Mouse (Mus musculus) layer of hippocampus, postnatal 25 days (tissue): Measurements from ENCODE around the gene Mtf2. TPM values are rescaled to one million over a fixed set of nuclear protein-coding genes. Genes with fewer than 3 reads are reported as not detected.
"Not testable (repeated sequence)": the region's sequence is repeated elsewhere in the genome, so short reads cannot be mapped to it uniquely, and the experiment has no call there.

Source experiments
- DNase-seq, 2 experiments: peaks; one replicate each; pipeline ENCODE4 v3.0.0; 2022; ENCODE audit warnings: mixed read lengths in 2 of 2, low spot score in 1 of 2; ENCODE audit errors: extremely low spot score in 1 of 2
- total RNA-seq, 2 experiments: library from RNA; stranded (reverse); gene quantifications; 2 replicates each; pipeline ENCODE4 v1.2.3; 2021

Gene Mtf2
- 10 to 100 TPM; 42.7 to 52.3 TPM for total RNA-seq

DNA sequence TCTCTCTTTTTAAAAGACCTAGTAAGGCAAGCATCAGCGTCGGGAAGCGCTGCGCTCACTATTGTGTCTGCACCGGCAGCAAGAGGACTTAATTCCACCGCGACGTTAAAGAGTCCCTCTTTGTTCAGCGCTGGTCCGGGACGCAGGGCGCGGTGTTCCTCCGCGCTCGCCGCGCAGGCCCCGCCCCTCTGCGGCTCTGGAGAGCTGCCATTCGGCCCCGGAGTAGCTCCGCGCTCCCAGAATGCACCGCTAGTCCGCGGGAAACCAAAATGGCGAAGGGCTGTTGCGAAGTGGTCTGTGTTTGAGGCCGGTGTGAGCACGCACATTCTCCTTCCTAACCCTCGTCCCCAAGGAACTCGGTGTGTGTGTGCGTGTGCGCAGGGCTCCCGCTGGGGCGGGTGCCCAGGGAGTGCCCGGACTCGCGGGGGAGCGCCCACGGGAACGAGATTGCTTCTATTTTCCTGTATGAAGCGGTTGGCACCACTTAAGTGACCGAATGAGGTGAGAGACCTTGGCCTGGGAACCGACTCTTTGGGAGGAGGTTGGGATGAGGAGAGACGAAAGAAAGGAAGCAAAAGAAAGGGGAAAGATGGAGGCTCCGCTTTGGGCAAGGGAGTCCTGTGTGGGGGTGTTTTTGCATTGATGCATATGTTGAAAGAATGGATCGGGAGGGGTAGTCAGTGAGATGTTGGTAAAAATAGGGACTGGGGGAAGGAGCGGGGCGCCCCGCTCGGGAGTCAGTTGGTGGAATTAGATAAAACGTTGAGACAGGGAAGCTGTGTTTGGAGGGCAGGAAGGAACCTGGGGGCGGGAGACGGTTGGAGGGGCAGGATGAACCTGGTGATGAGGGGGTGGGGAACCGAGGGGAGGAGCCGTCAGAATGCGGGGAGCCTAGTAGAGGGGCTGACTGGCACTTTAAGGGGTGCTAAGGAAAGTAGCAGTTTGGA is at the start of gene Mtf2:
Mtf2 (plus strand) TSS at position 210 of the 947 bp plus-strand sequence.
- DNase-seq, result peak; percentile 95 to 97

- no peak for DNase-seq
Observed at GRCm38 (mm10) chr5:108017232-108017631, 48.2 kb upstream of the Mtf2 start.

DNA sequence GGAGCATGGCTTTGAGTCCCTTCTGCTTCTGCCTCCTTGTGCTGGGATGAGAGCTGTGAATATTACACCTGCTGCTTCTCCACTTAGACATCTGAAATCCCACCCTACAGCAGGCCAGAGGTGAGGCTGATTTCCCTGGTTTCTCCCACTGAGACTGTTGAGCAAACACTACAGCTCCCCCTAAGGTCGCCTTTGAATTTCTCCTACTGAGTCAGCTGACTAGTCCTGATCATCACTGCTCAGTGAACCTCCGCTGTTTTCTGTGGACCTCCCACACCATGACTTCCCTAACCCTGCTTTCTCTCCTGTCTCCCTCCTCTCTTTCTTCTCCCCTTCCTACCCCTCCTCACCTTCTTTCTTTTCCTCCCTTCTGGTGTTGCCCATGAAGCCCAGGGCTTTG is 46.1 kb upstream of the Mtf2 start:
- DNase-seq, result no peak

DNA sequence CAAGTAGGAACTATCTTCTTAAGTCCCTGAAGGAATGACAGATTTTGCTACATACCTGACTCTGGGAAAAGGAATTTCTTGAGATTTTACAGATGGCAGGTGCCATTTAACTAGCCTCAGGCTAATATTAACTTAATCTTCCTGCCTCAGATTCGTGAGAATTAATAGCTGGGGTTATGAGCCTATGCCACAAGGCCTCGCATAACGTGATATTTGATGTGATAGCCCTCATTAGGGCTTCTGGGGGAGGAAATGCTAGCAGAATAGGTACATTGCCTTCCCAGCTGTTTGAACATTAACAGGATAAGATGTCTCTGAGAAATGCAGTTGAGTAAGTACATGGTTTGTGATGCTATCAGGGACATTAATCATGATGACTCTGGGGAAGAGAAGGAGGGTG is 44.1 kb upstream of the Mtf2 start:
- no peak for DNase-seq

GRCm38 (mm10) chr5:108028230-108028629 is 37.2 kb upstream of the Mtf2 start:
- DNase-seq, result no peak

DNA sequence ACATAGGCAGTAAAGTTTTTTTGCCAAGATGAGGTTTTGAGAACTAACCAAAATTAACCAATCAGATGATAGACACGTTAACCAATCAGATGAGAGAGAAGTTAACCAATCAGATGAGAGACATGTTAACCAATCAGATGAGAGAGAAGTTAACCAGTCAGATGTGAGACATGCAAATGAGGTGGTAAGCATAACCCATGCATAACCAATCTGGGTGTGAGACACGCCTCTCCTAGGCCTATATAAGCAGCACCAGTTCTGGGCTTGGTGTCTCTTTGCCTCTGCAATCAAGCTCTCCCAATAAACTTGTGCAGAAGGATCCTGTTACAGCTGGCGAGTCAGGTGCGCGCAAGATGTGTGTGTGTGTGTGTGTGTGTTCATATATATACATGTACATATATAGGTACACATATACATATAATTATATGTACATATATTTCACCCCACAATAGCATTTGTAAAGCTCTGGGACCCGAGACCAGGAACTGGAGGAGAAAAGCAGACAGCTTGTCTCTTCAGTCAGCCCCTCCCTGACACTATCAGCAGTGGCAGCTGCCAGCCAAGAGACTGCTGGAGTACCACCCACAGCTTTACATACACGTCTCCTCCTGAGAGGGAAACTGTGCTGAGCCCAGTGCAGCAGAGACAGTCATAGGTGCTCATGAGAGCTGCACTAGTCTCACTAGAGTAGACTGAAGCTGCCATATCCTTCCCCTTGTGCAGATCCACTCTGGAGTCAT is 36.5 kb upstream of the Mtf2 start:
- DNase-seq, result not testable (repeated sequence)

DNA sequence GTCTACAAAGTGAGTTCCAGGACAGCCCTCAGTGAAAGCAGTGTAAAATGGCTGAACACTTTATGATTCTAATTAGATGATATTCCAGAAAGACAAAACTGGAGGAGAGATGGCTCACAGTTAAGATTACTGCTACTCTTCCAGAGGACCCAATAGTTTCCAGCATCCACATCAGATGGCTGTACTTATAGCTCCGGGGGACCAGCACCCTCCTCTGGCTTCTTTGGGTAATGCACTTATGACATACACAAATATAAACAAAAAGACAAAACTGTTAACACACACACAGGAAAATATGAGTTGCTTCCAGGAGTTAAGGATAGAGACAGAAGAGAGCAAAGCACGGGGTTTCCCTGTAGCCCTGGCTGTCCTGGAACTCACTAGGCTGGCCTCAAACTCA is 35.5 kb upstream of the Mtf2 start:
- DNase-seq, result peak in 1 of 2 experiments; percentile 11

- DNase-seq, result no peak
Observed at GRCm38 (mm10) chr5:108031267-108031666, 34.2 kb upstream of the Mtf2 start.

- DNase-seq, result no peak
Observed at GRCm38 (mm10) chr5:108034194-108034593, 31.3 kb upstream of the Mtf2 start.

DNA sequence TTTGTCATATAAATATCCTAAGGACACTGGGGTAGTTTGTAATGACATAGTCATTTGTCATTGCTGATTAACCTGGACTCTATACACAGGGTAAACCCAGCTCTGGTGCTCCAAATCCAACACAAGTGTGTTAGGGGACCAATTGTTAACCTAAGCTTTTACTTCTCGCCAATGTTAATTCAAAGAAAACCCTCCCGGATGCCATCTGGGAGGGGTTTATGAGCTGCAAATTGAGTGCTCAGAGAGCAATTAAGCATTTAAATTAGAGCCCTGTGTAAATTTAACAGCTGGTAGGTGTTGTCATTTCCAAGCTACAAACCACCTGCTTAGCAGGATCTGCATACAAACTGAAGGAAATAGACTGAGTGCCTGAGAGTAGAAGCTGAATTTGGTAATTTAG is 30.0 kb upstream of the Mtf2 start:
- no peak for DNase-seq

- no peak for DNase-seq
Observed at GRCm38 (mm10) chr5:108042061-108042460, 23.4 kb upstream of the Mtf2 start.

- no peak for DNase-seq
Observed at GRCm38 (mm10) chr5:108043908-108044307, 21.6 kb upstream of the Mtf2 start.

- DNase-seq, result no peak
Observed at GRCm38 (mm10) chr5:108049711-108050268, 15.7 kb upstream of the Mtf2 start.

DNA sequence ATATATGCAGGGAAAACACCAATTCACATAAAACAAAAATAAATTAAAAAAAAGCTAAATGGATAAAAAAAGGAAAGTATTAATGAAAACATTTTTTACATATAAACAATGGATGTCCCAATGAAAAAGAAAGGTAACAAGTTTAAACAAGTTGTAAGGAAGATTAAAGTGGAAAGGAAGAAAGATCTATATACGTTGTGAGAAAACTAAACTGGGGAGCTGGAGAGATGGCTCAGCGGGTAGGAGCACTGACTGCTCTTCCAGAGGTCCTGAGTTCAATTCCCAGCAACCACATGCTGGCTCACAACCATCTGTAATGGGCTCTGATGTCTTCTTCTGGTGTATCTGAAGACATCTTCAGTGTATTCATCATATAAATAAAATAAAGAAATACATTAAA is 14.4 kb upstream of the Mtf2 start:
- DNase-seq, result no peak

DNA sequence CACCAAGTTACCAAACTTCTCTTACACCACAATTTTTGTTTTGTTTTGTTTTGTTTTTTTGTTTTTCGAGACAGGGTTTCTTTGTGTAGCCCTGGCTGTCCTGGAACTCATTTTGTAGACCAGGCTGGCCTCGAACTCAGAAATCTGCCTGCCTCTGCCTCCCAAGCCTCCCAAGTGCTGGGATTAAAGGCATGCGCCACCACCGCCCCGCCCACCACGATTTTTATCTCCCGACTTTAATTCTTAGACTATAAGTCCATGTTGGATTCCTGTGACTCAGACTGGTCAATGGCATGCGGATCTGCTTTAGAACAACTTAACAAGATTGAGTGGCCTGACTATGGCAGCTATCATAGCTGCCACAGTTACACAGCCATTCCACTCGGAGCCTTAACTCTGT is 13.7 kb upstream of the Mtf2 start:
- DNase-seq, result not testable (repeated sequence)

DNA sequence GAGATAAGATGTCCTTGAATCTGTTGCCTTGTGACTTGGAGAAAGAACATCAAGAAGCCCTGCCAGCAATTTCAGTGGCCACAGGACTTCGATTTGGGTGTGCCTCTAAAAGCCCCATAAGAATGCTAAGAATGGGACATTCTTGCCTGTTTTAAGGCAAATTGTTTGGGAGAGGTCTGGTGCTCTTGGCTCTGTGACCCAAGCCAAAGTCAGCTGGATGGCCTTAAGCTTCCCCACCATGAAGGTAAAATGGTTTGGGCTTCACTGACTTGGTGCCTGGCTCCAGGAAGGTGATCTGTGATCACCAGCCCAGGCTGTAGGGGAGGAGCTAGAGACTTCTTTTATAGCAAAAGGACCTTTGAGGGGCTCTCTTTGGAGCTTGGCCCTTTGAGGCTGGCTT is 13.3 kb upstream of the Mtf2 start:
- DNase-seq, result no peak

DNA sequence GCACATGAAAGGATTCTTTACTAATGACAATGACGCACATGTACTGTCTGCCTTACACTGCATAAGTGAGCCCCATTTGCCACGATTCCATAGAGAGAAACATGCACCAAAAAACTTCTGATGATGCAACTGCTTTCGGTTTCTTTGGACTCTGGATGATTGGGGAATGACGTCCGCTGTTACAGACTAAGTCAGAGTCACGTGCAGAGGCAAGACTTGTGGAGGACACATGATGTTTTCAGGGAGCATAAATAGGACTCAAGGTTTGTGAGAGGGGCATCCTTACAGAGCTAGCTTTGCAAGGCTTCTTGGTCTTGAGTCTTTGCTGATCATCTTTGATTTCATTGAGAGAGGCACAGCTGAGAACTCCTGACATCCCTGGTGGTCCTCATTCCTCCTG is 11.9 kb upstream of the Mtf2 start:
- no peak for DNase-seq

- DNase-seq, result no peak
Observed at GRCm38 (mm10) chr5:108060413-108060812, 5.1 kb upstream of the Mtf2 start.

- no peak for DNase-seq
Observed at GRCm38 (mm10) chr5:108072301-108072700, 6.8 kb downstream of the Mtf2 start.

DNA sequence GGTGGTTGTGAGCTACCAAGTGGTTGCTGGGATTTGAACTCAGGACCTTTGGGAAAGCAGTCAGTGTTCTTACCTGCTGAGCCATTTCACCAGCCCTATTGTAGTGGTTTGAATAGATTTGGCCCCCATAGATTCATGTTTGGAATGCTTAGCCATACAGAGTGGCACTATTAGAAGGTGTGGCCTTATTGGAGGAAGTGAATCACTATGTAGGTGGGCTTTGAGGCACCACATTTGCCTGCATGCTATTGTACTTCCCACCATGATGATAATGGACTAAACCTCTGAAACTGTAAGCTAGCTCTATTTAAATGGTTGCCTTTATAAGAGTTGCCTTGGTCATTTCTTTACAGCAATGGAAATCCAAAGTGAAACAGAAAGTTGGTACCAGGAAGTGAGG is 10.8 kb downstream of the Mtf2 start:
- no peak for DNase-seq

DNA sequence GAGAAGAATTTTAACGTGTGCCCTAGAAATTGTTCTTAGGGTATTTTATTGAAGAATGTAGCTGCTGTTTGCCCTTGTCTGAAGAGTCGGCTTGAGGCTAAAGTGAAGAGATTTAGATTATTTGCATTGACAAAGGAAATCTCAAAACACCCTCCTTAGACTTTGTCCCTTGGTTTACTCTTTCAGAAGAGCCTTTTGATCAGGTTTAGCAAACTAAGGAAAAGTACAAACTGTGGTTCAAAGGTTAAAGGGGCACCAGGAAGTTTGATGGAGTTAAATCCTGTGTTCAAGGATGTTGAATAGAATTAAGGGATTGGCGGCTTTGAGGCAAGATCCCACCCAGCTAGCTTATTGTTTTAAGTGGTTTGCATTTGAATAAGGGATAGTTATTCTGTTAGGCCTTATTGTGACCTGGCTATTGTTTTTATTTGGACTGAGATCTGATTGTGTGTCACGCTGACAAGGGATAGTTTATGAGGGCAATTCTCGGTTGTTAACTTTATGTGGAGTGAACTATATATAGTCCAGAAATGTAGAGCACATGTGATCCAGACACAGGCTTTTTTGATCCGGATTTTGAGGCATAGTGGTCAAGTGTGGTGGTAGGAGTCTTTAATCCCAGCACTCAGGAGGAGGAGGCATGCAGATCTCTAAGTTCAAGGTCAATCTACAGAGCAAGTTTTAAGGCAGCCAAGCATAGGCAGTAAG is 11.5 kb downstream of the Mtf2 start:
- DNase-seq, result no peak
